Mouse (Mus musculus) liver, embryonic 14.5 days (tissue): Measurements from ENCODE around the gene Ak9. TPM values are rescaled to one million over a fixed set of nuclear protein-coding genes. Genes with fewer than 3 reads are reported as not detected.

Source experiments
- ATAC-seq: fragments of 200-750 bp; cut with Nextera tagmentation; 2 replicates; pipeline ENCODE4 v1.8.0; 2017; ENCODE audit warnings: moderate number of reproducible peaks, mild to moderate bottlenecking, moderate library complexity; ENCODE audit not compliant: insufficient read depth
- DNase-seq, 3 experiments: peaks; one replicate each; pipeline ENCODE4 v3.0.0-alpha.2; 2012 to 2013; ENCODE audit warnings: low read depth in 3 of 3, low spot score in 3 of 3
- H3K27ac ChIP-seq: fragments of 300-500 bp; sonication (generic); 2 replicates; pipeline ENCODE4 v1.5.1; 2014; ENCODE audit warnings: moderate library complexity, mild to moderate bottlenecking, control low read depth, inconsistent platforms
- H3K27me3 ChIP-seq: fragments of 300-500 bp; sonication (generic); 2 replicates; pipeline ENCODE4 v1.6.1; 2014; ENCODE audit warnings: mild to moderate bottlenecking, low read length, moderate library complexity; ENCODE audit not compliant: control insufficient read depth, insufficient read depth
- H3K36me3 ChIP-seq: fragments of 300-500 bp; sonication (generic); replicated peaks from 2 replicates; pipeline ENCODE4 v1.6.1; 2014; ENCODE audit warnings: low read depth; ENCODE audit not compliant: control insufficient read depth, insufficient read depth
- H3K4me1 ChIP-seq, 2 experiments: fragments of 200-500 bp in 1 of 2; fragments of 300-500 bp in 1 of 2; sonication (generic) in 1 of 2; replicated peaks; 2 replicates each; pipeline ENCODE4 v1.6.1; 2012 to 2014; ENCODE audit warnings: antibody characterized with exemption in 1 of 2, inconsistent platforms in 1 of 2, low read length in 1 of 2; ENCODE audit not compliant: control insufficient read depth in 2 of 2, insufficient read depth in 2 of 2
- H3K4me2 ChIP-seq: fragments of 300-500 bp; sonication (generic); 2 replicates; pipeline ENCODE4 v1.6.1; 2014; ENCODE audit warnings: low read depth, mild to moderate bottlenecking, control low read depth, moderate library complexity
- H3K4me3 ChIP-seq, 2 experiments: fragments of 200-500 bp in 1 of 2; fragments of 300-500 bp in 1 of 2; sonication (generic) in 1 of 2; 2 replicates each; pipeline ENCODE4 v1.5.1; 2012 to 2014; ENCODE audit warnings: low read depth in 2 of 2, low read length in 2 of 2, mild to moderate bottlenecking in 2 of 2, control low read depth in 1 of 2, inconsistent platforms in 1 of 2, moderate library complexity in 1 of 2; ENCODE audit not compliant: insufficient read depth in 1 of 2
- H3K9ac ChIP-seq: fragments of 300-500 bp; sonication (generic); replicated peaks from 2 replicates; pipeline ENCODE4 v1.6.1; 2014; ENCODE audit warnings: mild to moderate bottlenecking, control low read depth, moderate library complexity
- H3K9me3 ChIP-seq: fragments of 300-500 bp; sonication (generic); 2 replicates; pipeline ENCODE4 v1.6.1; 2016; ENCODE audit warnings: low read length, mixed read lengths; ENCODE audit not compliant: control insufficient read depth
- CTCF ChIP-seq: IDR thresholded peaks from 2 replicates; pipeline ENCODE4 v1.5.1; 2016; ENCODE audit warnings: antibody characterized with exemption, low read depth, control low read depth
- EP300 ChIP-seq: IDR thresholded peaks from 2 replicates; pipeline ENCODE4 v1.6.1; 2016; ENCODE audit warnings: antibody characterized with exemption, low read depth
- WGBS: fragments of 180-500 bp; shearing (Covaris S2); extraction: QIAGEN DNeasy Blood & Tissue Kit; methylation state at CpG from one replicate; pipeline ENCODE4 v1.1.7; 2014; ENCODE audit not compliant: insufficient replicate concordance; 5-methylcytosine and 5-hydroxymethylcytosine counted together
- polyA plus RNA-seq, 2 experiments: library from polyadenylated mRNA; depleted of rRNA in 1 of 2; stranded (reverse) in 1 of 2; unstranded in 1 of 2; fragments of >200 nt; fragmentation: Nextera tagmentation in 1 of 2; extraction: Ambion mirVana in 1 of 2; gene quantifications; 2 replicates each; pipeline versions ENCODE4 v1.2.1 to v1.2.3; 2012 to 2014

Ak9 gene
- polyA plus RNA-seq, 2 experiments, result not detected

GRCm38 (mm10) chr10:41479961-41480360 is 176.2 kb downstream of the Ak9 start:
- H3K9ac ChIP-seq, result no peak overlapping the region
- H3K4me2 ChIP-seq, result no peak overlapping the region
- no peak overlapping the region for H3K4me3 ChIP-seq
- 66% methylated on average over 3 of the region's 3 CpGs for WGBS
- H3K27ac ChIP-seq, result no peak overlapping the region
- no peaks in the 10 kb centered on the region for H3K9me3 ChIP-seq
- DNase-seq (no peak), ATAC-seq (no peak)
- TF ChIP-seq EP300 (no peak), CTCF (no peak)
- no peaks in the 10 kb centered on the region for H3K27me3 ChIP-seq
- no peaks in the 10 kb centered on the region for H3K36me3 ChIP-seq
- peaks cover 18 to 29% of the 10 kb centered on the region in 2 experiments for H3K4me1 ChIP-seq

DNA sequence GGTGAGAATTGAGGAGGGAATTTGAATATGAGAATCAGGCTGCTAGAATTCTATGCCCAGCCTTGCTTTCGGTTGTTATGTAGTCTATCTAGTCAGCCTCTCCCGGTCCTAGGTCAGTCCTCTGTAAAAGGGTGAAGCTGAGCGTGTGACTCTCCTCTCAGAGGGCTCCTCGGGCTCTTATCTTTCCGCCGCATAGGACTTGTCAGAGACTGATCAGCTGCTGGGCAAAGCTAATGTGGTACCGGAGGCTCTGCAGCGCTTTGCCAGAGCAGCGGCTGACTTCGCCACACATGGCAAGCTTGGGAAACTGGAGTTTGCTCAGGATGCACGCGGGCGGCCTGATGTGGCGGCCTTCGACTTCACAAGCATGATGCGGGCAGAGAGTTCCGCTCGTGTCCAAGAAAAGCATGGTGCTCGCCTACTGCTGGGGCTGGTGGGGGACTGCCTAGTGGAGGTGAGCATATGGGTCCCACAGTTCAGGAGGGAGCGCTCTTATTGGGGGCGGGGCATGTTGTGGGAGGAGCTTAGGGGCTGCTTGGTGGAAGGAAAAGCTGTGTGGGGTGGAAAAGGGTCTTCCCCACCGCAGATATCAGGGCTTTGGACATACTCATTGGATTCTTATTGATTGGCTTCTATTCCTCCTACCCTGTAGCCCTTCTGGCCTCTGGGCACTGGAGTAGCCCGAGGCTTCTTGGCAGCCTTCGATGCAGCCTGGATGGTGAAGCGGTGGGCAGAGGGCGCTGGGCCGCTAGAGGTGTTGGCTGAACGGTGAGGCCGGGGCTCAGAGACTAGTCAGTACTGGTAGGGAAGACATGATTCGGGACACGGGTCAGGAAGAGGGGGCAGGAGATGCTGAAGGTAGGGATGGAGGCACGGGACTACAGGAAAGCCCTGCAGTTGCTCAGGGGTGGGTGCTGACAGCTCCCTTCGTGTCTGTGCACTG is 177.4 kb downstream of the Ak9 start:
- peak; percentile 59 for ATAC-seq

DNA sequence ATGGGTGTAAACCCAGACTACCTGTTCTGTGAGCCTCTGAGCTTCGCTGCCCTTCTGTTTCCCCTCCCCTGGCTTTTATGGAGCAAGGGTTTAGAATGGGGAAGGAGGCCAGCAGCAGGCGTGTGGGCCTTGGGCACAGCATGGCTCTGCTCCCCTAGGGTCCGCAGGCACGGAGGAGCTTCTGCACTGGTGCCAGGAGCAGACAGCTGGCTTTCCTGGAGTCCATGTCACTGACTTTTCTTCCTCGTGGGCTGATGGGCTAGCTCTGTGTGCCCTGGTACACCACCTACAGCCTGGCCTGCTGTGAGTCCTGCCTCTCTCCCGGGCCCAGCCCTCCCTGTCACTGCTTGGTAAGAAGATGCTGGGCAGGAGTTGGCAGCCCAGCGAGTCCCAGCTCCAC is 178.7 kb downstream of the Ak9 start:
- ATAC-seq, result no peak

More for the DNA sequence above, 177.4 kb downstream of the Ak9 start:
- Histone ChIP-seq H3K4me1 (peaks cover 6 to 19% of the 10 kb centered on the region in 2 experiments), H3K27me3 (no peaks in the 10 kb centered on the region), H3K9ac (no peak overlapping the region), H3K36me3 (no peaks in the 10 kb centered on the region), H3K4me3 (no peak overlapping the region), H3K4me2 (peak overlapping the region; percentile 20), H3K27ac (no peak overlapping the region), H3K9me3 (no peaks in the 10 kb centered on the region)
- TF ChIP-seq CTCF (peak; percentile 24; the same call in 1 of the 2 replicates), EP300 (no peak)
- 40% methylated on average over 33 of the region's 33 CpGs for WGBS
- peak in 2 of 3 experiments; percentile 49 to 52 for DNase-seq

More for the DNA sequence above, 178.7 kb downstream of the Ak9 start:
- no peak overlapping the region for H3K27ac ChIP-seq
- H3K4me2 ChIP-seq, result no peak overlapping the region
- H3K4me1 ChIP-seq, result peaks cover 0 to 10% of the 10 kb centered on the region in 2 experiments; a peak in 2 of 4 replicates
- no peaks in the 10 kb centered on the region for H3K36me3 ChIP-seq
- no peak for DNase-seq
- H3K9me3 ChIP-seq, result no peaks in the 10 kb centered on the region
- 70% methylated on average over 7 of the region's 7 CpGs for whole genome bisulfite sequencing
- H3K4me3 ChIP-seq, result no peak overlapping the region
- TF ChIP-seq EP300 (no peak), CTCF (no peak)
- H3K9ac ChIP-seq, result no peak overlapping the region
- H3K27me3 ChIP-seq, result no peaks in the 10 kb centered on the region

Other genes with a start within 250 kb of the Ak9 start
- not detected in 2 replicates for gene Gpr6, start 231.7 kb upstream of the Ak9 start, polyA plus RNA-seq (2012; rRNA removed)
- gene Gpr6, start 231.7 kb upstream of the Ak9 start, polyA plus RNA-seq (2014; fragmentation: Nextera tagmentation; extraction: Ambion mirVana), result not detected in 2 replicates
- 4.0 and 4.3 TPM in 2 replicates for gene Fig4, start 720 bp upstream of the Ak9 start, polyA plus RNA-seq (2012; rRNA removed)
- gene Fig4, start 720 bp upstream of the Ak9 start, polyA plus RNA-seq (2014; fragmentation: Nextera tagmentation; extraction: Ambion mirVana), result 9.3 and 11.2 TPM in 2 replicates
- gene Zbtb24, start 146.4 kb downstream of the Ak9 start, polyA plus RNA-seq (2012; rRNA removed), result 3.3 and 4.0 TPM in 2 replicates
- 4.1 and 4.2 TPM in 2 replicates for gene Zbtb24, start 146.4 kb downstream of the Ak9 start, polyA plus RNA-seq (2014; fragmentation: Nextera tagmentation; extraction: Ambion mirVana)
- 2.0 and 2.6 TPM in 2 replicates for gene Mical1, start 172.3 kb downstream of the Ak9 start, polyA plus RNA-seq (2012; rRNA removed)
- 2.8 TPM in 2 replicates for gene Mical1, start 172.3 kb downstream of the Ak9 start, polyA plus RNA-seq (2014; fragmentation: Nextera tagmentation; extraction: Ambion mirVana)
- 6.7 and 7.1 TPM in 2 replicates for gene Smpd2, start 186.4 kb downstream of the Ak9 start, polyA plus RNA-seq (2012; rRNA removed)
- gene Smpd2, start 186.4 kb downstream of the Ak9 start, polyA plus RNA-seq (2014; fragmentation: Nextera tagmentation; extraction: Ambion mirVana), result 8.6 and 11.1 TPM in 2 replicates
- not detected in 2 replicates for gene Ppil6, start 186.5 kb downstream of the Ak9 start, polyA plus RNA-seq (2012; rRNA removed)
- not detected in 2 replicates for gene Ppil6, start 186.5 kb downstream of the Ak9 start, polyA plus RNA-seq (2014; fragmentation: Nextera tagmentation; extraction: Ambion mirVana)
- gene Cd164, start 215.4 kb downstream of the Ak9 start, polyA plus RNA-seq (2012; rRNA removed), result 22.8 and 30.2 TPM in 2 replicates
- gene Cd164, start 215.4 kb downstream of the Ak9 start, polyA plus RNA-seq (2014; fragmentation: Nextera tagmentation; extraction: Ambion mirVana), result 59.7 and 62.2 TPM in 2 replicates